Mouse (Mus musculus): ENCODE measurements around the gene Nktr. TPM values are rescaled to one million over a fixed set of nuclear protein-coding genes. Genes with fewer than 3 reads are reported as not detected.

Gene Nktr
- polyA plus RNA-seq, 1 experiment from 2014 or later, result 64.1 TPM

DNA sequence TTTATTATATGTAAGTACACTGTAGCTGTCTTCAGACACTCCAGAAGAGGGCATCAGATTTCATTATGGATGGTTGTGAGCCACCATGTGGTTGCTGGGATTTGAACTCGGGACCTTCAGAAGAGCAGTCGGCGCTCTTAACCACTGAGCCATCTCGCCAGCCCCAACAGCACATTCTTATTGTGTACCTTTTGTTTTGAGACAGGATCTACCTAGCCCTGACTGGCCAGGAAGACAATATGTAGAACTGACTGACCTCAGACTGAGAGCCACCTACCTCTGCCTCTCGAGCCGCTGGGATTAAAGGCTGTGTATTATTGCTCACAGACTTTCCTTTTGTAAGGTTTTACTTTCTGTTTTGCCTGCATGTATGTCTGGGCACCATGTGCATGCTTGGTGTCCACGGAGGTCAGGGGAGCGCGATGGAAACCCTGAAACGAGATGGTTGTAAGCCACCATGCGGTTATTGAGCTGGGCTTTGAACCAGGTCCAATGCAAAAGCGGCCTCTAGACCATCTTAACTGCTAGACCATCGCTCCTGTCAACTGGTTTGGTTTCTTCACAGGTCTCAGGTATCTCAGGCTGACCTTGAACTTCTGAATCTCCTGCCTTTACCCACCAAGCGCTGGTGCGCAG lies 781 bp upstream of the Nktr start:
- H3K4me2 ChIP-seq (replicated peaks), result peak overlapping the region; percentile 62
- peaks cover 4% of the 10 kb centered on the region; the same call in 1 of the 2 replicates for H3K36me3 ChIP-seq (replicated peaks; ENCODE audit: control insufficient read depth, insufficient read depth)
- H3K4me3 ChIP-seq (replicated peaks; ENCODE audit: low read length), result peak overlapping the region; percentile 69
- DNase-seq (ENCODE audit: low spot score), result no peak
- 71% methylated on average over 15 of the region's 15 CpGs for WGBS
- peak overlapping the region; percentile 88 for H3K27ac ChIP-seq
- H3K9ac ChIP-seq, result peak overlapping the region; percentile 67
- H3K27me3 ChIP-seq (ENCODE audit: control insufficient read depth, insufficient read depth, low read length), result no peaks in the 10 kb centered on the region
- no peaks in the 10 kb centered on the region for H3K9me3 ChIP-seq (ENCODE audit: control insufficient read depth, low read length)
- peaks cover 16% of the 10 kb centered on the region for H3K4me1 ChIP-seq (replicated peaks; ENCODE audit: control insufficient read depth, insufficient read depth, low read length)
- no peak for ATAC-seq (ENCODE audit: low FRiP score)

DNA sequence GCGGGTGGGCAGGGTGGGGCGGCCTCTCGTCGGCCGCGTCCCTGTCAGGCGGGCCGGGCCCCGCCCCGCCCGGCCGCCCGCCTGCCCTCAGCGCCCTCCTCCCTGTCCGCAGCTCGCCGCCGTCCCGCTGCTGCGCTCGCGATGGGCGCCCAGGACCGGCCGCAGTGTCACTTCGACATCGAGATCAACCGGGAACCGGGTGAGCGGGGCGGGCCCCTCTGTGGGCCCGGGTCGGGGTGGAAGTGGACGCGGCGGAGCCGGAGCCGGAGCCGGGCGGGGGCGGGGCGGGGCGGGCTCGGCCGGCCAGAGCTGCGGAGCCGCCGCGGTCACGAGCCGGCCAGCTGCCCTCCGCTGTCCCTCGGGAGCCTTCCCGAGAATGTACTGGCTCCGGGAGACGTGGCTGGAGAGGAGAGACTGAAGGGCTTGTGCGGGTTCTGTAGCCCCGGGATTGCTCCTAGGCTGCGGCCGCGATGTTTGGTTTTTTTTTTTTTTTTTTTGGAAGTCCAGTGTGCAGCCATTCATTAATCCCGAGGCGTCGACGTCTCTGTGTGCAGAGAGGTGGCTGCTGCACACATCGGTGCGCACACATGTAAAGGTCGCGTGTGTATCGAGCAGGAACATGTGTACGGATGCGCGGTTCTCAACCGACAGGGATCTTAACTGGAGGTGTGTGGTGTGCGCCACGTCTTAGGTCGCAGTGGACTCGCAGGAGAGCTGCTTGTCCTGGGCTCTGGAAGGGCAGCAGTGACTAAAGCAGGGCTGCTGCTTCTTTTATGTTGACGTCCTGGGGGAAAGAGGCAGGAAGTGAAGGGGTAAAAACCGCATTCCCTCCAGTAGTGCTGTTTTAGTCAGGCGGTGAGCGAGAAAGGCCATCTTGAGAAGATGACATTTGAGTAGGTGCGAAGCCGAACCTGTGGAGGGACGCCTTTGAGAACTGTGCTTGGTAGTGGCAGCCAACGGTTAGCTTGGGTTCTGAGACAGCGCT lies 670 bp downstream of the Nktr start:
- WGBS, result under 1% methylated on average over 72 of the region's 87 CpGs
- ATAC-seq (ENCODE audit: low FRiP score) (peak; percentile 67), DNase-seq (ENCODE audit: low spot score) (peak; percentile 44)
- Histone ChIP-seq H3K4me2 (replicated peaks) (peak overlapping the region; percentile 95), H3K4me1 (replicated peaks; ENCODE audit: control insufficient read depth, insufficient read depth, low read length) (peaks cover 16% of the 10 kb centered on the region), H3K4me3 (replicated peaks; ENCODE audit: low read length) (peak overlapping the region; percentile 69), H3K9ac (peak overlapping the region; percentile 81), H3K27ac (peak overlapping the region; percentile 88), H3K9me3 (ENCODE audit: control insufficient read depth, low read length) (no peaks in the 10 kb centered on the region), H3K27me3 (ENCODE audit: control insufficient read depth, insufficient read depth, low read length) (no peaks in the 10 kb centered on the region), H3K36me3 (replicated peaks; ENCODE audit: control insufficient read depth, insufficient read depth) (peaks cover 3% of the 10 kb centered on the region; the same call in 1 of the 2 replicates)

DNA sequence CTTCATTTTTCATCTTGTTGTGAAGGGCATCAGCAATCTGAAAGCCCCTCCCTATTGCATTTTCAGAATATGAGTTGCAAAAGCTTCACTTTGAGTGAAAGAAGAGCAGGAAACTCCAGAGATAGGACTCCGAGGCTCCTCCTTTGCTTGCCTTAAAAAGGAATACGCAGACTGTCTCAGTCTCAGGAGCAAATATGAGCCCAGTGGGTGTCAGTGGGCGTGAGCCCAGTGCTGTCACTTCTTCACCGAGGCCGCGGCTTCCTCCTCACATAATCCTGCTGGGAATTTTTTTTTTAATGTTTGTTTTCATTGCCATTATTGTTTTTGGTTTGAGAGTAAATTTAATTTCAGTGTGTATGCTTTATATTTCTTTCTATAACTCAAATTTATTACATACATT lies 21.5 kb downstream of the Nktr start:
- Histone ChIP-seq H3K4me2 (replicated peaks) (no peak overlapping the region), H3K36me3 (replicated peaks; ENCODE audit: control insufficient read depth, insufficient read depth) (peaks cover 62% of the 10 kb centered on the region), H3K27ac (no peak overlapping the region), H3K4me3 (replicated peaks; ENCODE audit: low read length) (no peak overlapping the region), H3K9me3 (ENCODE audit: control insufficient read depth, low read length) (no peaks in the 10 kb centered on the region), H3K27me3 (ENCODE audit: control insufficient read depth, insufficient read depth, low read length) (no peaks in the 10 kb centered on the region), H3K4me1 (replicated peaks; ENCODE audit: control insufficient read depth, insufficient read depth, low read length) (no peaks in the 10 kb centered on the region), H3K9ac (no peak overlapping the region)
- DNase-seq (ENCODE audit: low spot score) (no peak), ATAC-seq (ENCODE audit: low FRiP score) (no peak)
- WGBS, result 84% methylated on average over 6 of the region's 6 CpGs

DNA sequence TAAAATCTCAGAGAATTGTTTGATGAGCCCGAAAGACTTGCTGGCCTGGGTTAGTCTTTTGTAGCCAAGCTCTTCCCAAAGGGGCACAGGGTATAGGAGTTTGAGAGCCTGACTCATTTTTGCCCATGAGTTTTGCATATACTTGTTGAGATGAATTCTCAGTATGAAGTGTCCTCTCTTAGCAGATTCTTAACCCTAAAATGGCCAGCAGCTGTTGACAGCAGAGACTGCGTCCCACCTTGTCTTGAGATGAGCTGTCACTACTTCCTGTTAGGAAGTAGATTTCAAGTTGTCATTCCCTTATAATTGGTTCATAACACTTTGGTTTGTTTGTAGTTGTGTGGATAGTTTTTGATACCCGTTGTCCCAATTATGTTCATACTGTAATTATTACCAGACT lies 22.2 kb downstream of the Nktr start:
- no peak overlapping the region for H3K4me2 ChIP-seq (replicated peaks)
- DNase-seq (ENCODE audit: low spot score) (no peak), ATAC-seq (ENCODE audit: low FRiP score) (no peak)
- no peaks in the 10 kb centered on the region for H3K9me3 ChIP-seq (ENCODE audit: control insufficient read depth, low read length)
- no peak overlapping the region for H3K4me3 ChIP-seq (replicated peaks; ENCODE audit: low read length)
- H3K27ac ChIP-seq, result no peak overlapping the region
- WGBS, result 95% methylated on average over 3 of the region's 3 CpGs
- H3K4me1 ChIP-seq (replicated peaks; ENCODE audit: control insufficient read depth, insufficient read depth, low read length), result no peaks in the 10 kb centered on the region
- H3K9ac ChIP-seq, result no peak overlapping the region
- peaks cover 68% of the 10 kb centered on the region for H3K36me3 ChIP-seq (replicated peaks; ENCODE audit: control insufficient read depth, insufficient read depth)
- no peaks in the 10 kb centered on the region for H3K27me3 ChIP-seq (ENCODE audit: control insufficient read depth, insufficient read depth, low read length)

DNA sequence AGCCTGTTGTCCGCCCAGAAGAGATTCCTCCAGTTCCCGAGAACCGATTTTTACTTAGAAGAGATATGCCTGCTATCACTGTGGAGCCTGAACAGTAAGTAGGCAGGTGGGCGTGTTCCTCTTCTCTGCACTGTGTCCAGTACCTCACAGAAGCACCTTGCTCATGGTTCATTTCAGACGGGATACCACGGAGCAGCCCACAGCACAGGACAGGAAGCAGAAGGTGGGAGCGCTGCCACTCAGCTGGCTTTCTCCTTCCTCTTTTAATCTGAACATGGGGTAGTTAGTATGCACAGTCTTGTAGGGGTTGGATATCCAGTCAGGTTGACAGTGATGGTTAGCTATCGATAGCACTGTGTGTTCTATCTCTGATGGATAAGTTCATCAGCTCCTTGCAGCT lies 25.1 kb downstream of the Nktr start:
- DNase-seq (ENCODE audit: low spot score), result no peak
- 96% methylated on average over 8 of the region's 8 CpGs for WGBS
- Histone ChIP-seq H3K9ac (no peak overlapping the region), H3K4me1 (replicated peaks; ENCODE audit: control insufficient read depth, insufficient read depth, low read length) (no peaks in the 10 kb centered on the region), H3K9me3 (ENCODE audit: control insufficient read depth, low read length) (no peaks in the 10 kb centered on the region), H3K27ac (no peak overlapping the region), H3K27me3 (ENCODE audit: control insufficient read depth, insufficient read depth, low read length) (no peaks in the 10 kb centered on the region), H3K36me3 (replicated peaks; ENCODE audit: control insufficient read depth, insufficient read depth) (peaks cover 89% of the 10 kb centered on the region), H3K4me3 (replicated peaks; ENCODE audit: low read length) (no peak overlapping the region), H3K4me2 (replicated peaks) (no peak overlapping the region)
- no peak for ATAC-seq (ENCODE audit: low FRiP score)

DNA sequence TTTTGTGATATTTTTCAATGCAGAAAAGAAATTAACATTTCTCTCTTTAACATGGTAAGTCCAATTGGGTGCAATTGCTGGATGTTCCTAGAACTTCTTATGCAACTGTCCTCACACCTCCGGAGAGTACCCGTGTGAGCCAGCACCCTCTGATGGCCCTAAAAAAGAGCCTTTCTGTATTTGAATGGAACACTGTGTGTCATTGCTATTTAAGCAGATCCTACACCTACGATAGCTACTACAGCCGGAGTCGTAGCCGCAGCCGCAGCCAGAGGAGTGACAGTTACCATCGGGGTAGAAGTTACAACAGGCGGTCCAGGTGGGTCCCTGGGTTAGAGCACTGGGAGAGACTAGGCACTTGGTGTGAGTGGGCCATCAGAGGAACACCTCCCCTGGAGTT lies 33.8 kb downstream of the Nktr start:
- H3K36me3 ChIP-seq (replicated peaks; ENCODE audit: control insufficient read depth, insufficient read depth), result peaks cover 91% of the 10 kb centered on the region

DNA sequence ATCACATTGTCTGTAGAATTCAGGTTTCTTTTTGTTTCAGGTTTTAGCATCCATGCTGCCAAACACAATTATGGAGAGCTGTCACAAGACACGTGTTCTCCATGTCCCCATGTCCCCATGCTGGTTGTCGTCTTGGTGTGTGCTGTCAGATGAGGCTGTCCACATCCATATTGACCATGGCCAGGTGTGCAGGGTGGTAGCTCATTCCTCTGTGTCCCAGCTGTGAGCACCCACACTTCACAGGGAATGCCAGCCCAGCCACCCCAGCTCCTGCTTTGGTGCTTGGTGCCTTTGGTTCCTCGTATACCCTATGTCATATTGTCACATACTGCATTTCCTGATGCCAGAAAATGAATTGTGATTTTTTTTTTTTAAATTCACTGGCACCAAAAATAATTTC lies 35.7 kb downstream of the Nktr start:
- DNase-seq (ENCODE audit: low spot score) (no peak), ATAC-seq (ENCODE audit: low FRiP score) (no peak)
- Histone ChIP-seq H3K27ac (no peak overlapping the region), H3K9ac (no peak overlapping the region), H3K4me2 (replicated peaks) (no peak overlapping the region), H3K27me3 (ENCODE audit: control insufficient read depth, insufficient read depth, low read length) (no peaks in the 10 kb centered on the region), H3K4me3 (replicated peaks; ENCODE audit: low read length) (no peak overlapping the region), H3K4me1 (replicated peaks; ENCODE audit: control insufficient read depth, insufficient read depth, low read length) (peaks cover 13% of the 10 kb centered on the region), H3K9me3 (ENCODE audit: control insufficient read depth, low read length) (no peaks in the 10 kb centered on the region), H3K36me3 (replicated peaks; ENCODE audit: control insufficient read depth, insufficient read depth) (peaks cover 72% of the 10 kb centered on the region)
- WGBS, result 96% methylated on average over 3 of the region's 3 CpGs

More for the DNA sequence above, 33.8 kb downstream of the Nktr start:
- Histone ChIP-seq H3K9ac (no peak overlapping the region), H3K4me3 (replicated peaks; ENCODE audit: low read length) (no peak overlapping the region), H3K9me3 (ENCODE audit: control insufficient read depth, low read length) (no peaks in the 10 kb centered on the region), H3K4me2 (replicated peaks) (no peak overlapping the region), H3K27me3 (ENCODE audit: control insufficient read depth, insufficient read depth, low read length) (no peaks in the 10 kb centered on the region), H3K27ac (no peak overlapping the region), H3K4me1 (replicated peaks; ENCODE audit: control insufficient read depth, insufficient read depth, low read length) (0 out of 2 replicates have a peak, but pooled peaks cover under 1% of the 10 kb centered on the region)
- DNase-seq (ENCODE audit: low spot score), result no peak
- 97% methylated on average over 9 of the region's 9 CpGs for WGBS
- ATAC-seq (ENCODE audit: low FRiP score), result no peak

DNA sequence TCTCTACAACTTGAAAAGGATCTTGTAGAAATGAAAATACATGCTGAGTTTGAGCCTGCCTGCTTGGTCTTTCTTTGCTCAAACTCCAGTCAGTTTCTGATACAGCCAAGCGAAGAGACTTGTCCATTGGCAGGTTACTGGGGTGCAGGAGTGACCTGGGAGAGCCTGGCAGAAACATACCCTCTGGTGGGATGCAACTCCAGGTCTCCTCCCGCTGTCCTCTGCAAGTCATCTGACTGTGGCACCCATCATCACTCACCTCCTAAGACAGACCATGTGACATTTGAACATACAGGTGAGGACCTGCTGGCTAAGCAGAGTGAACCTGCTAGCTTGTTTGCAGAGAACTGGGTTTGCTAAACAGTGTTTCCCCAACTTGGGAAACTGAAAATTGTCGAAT lies 37.8 kb downstream of the Nktr start:
- ATAC-seq (ENCODE audit: low FRiP score) (no peak), DNase-seq (ENCODE audit: low spot score) (no peak)
- Histone ChIP-seq H3K9ac (no peak overlapping the region), H3K4me1 (replicated peaks; ENCODE audit: control insufficient read depth, insufficient read depth, low read length) (peaks cover 29% of the 10 kb centered on the region), H3K4me3 (replicated peaks; ENCODE audit: low read length) (no peak overlapping the region), H3K4me2 (replicated peaks) (no peak overlapping the region), H3K27ac (no peak overlapping the region), H3K36me3 (replicated peaks; ENCODE audit: control insufficient read depth, insufficient read depth) (peaks cover 51% of the 10 kb centered on the region), H3K27me3 (ENCODE audit: control insufficient read depth, insufficient read depth, low read length) (no peaks in the 10 kb centered on the region), H3K9me3 (ENCODE audit: control insufficient read depth, low read length) (no peaks in the 10 kb centered on the region)
- 93% methylated on average over 3 of the region's 3 CpGs for WGBS

DNA sequence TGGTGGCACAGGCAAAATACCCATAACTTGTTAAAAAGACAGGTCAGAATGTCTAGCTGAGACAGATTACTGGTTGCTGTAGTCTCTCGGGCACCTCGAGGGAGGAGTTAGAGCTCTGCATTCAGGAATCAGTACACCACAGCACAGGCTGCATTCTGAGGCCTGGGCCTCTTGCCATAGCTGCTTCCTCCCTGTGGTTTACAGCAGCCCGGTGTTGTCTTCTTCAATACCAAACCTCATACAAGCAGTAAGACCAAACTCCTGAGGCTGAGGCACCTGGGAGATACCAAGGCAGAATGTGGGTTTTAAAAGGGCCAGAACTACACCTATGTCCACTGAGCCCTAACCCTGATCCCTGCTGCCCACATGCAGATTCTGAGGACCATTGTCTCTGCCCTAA lies 38.5 kb downstream of the Nktr start:
- no peak for ATAC-seq (ENCODE audit: low FRiP score)
- Histone ChIP-seq H3K27me3 (ENCODE audit: control insufficient read depth, insufficient read depth, low read length) (no peaks in the 10 kb centered on the region), H3K9ac (no peak overlapping the region), H3K4me3 (replicated peaks; ENCODE audit: low read length) (no peak overlapping the region), H3K4me1 (replicated peaks; ENCODE audit: control insufficient read depth, insufficient read depth, low read length) (peaks cover 32% of the 10 kb centered on the region), H3K4me2 (replicated peaks) (no peak overlapping the region), H3K27ac (no peak overlapping the region), H3K9me3 (ENCODE audit: control insufficient read depth, low read length) (no peaks in the 10 kb centered on the region), H3K36me3 (replicated peaks; ENCODE audit: control insufficient read depth, insufficient read depth) (peaks cover 44% of the 10 kb centered on the region)
- peak; percentile 39 for DNase-seq (ENCODE audit: low spot score)
- 64% methylated on average over 3 of the region's 3 CpGs for WGBS
